In the genomic region with DNA sequence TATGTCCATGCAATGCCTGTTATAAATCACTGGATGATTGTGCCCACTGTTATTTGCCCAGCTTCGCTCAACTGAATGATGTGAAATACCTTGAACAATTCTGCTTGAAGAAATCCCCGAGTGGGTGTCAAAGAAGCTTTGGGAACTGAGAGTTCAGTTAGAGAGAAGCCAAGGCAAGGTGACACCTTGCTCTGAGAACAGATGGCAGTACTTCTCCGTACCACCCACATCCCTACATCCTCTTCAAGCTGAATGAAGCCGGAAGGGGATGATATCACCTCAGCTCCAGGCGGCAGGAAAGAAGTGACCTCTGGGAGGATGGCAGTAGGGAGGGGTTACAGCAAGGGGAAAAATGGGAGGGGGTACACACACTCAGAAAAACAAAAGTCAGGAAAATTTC, we compare ENCODE assay signal across 18 mouse cellular contexts. TPM values are rescaled to one million over a fixed set of nuclear protein-coding genes. Genes with fewer than 3 reads are reported as not detected.
DNase-seq lines count a peak whose midpoint lies in the region.
"Had no signal": no experiment of that assay in that cellular context is flagged by ENCODE, and none has a peak within 500 bp of the region (broad histone marks: within the 10 kb centered on the region; RNA-seq: fewer than 3 reads in every experiment).

No protein-coding gene starts in this region.

- DNase-seq in left cerebral cortex, adult 11 months (ENCODE audit: low spot score) = peak; percentile 46
- no peak for DNase-seq in left cerebral cortex, postnatal 4 days
- DNase-seq in right cerebral cortex, adult 2 months (ENCODE audit: low spot score in 2 of 2) = peak; percentile 34 to 43
- DNase-seq in right cerebral cortex, postnatal 4 days = no peak
- peak; percentile 60 for DNase-seq in ES-CJ7 (ENCODE audit: low read depth, low spot score)
- no peak for DNase-seq in urinary bladder, postnatal 10 days (ENCODE audit: low spot score)
- DNase-seq in embryo, embryonic 11 days = no peak
- DNase-seq: adrenal gland, postnatal 10 days; cerebellum, adult 11 months; cerebellum, adult 9-10 months; cerebellum, postnatal 36 days; gastrocnemius, postnatal 14 days; heart, postnatal 14 days; kidney, adult 18-20 months; kidney, postnatal 4 days; liver, postnatal 0 days; lung, postnatal 36 days had no signal

- intact Hi-C loops in left cerebral cortex, postnatal 4 days (cut with DNase I) = loop anchor here (10.0 kb wide), 1 partner anchor 109 kb away; no protein-coding TSS in a partner anchor

RNA-seq across cellular contexts. Expression of a gene that starts 3.7 kb away (rescaled TPM):
- total RNA-seq in left cerebral cortex, postnatal 4 days (2021) = 10 to 100 TPM; 32.8 to 35.8 TPM

RNA-seq across cellular contexts. Expression of a gene that starts 26.4 kb away (rescaled TPM):
- total RNA-seq in left cerebral cortex, postnatal 4 days (2021) = under 1 TPM; 0.34 to 0.56 TPM
- total RNA-seq: MEL had no signal

RNA-seq across cellular contexts. Expression of a gene that starts 43.5 kb away (rescaled TPM):
- total RNA-seq in left cerebral cortex, postnatal 4 days (2021) = 1 to 10 TPM; 6.8 to 7.5 TPM

Comparison
In these comparisons a context has a peak if more than half of its experiments do, and no peak if none do; other contexts are left out.
1. DNase-seq: peak in left cerebral cortex, adult 11 months (single experiment), right cerebral cortex, adult 2 months (2 of 2) and ES-CJ7 (single experiment); none in left cerebral cortex, postnatal 4 days (single experiment), right cerebral cortex, postnatal 4 days (single experiment), urinary bladder, postnatal 10 days (single experiment) and embryo, embryonic 11 days (single experiment).